In the genomic region with DNA sequence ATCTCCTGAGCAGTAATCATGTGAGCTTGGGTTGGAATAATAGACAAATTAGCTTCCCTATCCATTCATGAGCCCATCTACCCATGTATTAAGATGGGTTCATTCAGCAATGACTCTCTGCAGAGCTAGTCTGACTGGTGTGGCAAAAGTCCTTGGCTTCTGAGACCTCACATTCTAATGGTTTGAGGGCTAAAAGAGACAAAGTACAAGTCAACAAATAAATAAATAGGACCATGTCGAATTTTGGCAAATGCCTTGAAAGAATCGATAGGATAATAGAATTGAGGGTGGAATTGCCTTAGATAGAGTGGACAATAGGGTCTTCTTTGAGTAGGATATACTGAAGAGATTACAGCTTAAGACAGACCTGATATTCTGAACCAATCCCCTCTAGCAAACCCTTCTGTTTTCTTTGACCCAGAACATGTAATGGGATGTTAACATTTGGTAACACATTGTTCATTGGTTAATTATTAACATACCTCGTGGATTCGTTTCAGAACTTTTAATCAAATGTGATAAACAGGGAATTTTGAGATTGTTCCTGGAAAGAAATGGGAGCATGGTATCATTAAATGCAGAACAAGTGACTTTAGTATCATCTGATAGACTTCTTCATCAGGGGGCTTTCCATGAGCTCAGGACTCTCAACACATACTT, we compare ENCODE assay signal across 29 mouse cellular contexts.
"Had no signal": no experiment of that assay in that cellular context is flagged by ENCODE, and none has a peak within 500 bp of the region (broad histone marks: within the 10 kb centered on the region; RNA-seq: fewer than 3 reads in every experiment).

No protein-coding gene starts in this region.

- H3K27ac ChIP-seq: heart, adult 2 months; heart, embryonic 10.5 days; heart, embryonic 13.5 days; heart, embryonic 15.5 days; hindbrain, embryonic 10.5 days; hindbrain, embryonic 12.5 days; hindbrain, embryonic 13.5 days; hindbrain, embryonic 14.5 days; hindbrain, embryonic 15.5 days; hindbrain, postnatal 0 days; intestine, embryonic 15.5 days; kidney, embryonic 15.5 days; kidney, postnatal 0 days; layer of hippocampus, adult 2 months had no signal

- H3K27me3 ChIP-seq: heart, embryonic 12.5 days; heart, embryonic 13.5 days; heart, embryonic 15.5 days; hindbrain, embryonic 12.5 days; hindbrain, embryonic 13.5 days; hindbrain, embryonic 15.5 days; intestine, embryonic 15.5 days; kidney, embryonic 15.5 days had no signal

- H3K4me3 ChIP-seq: heart, adult 2 months; heart, embryonic 10.5 days; heart, embryonic 12.5 days; heart, embryonic 13.5 days; heart, embryonic 15.5 days; hindbrain, embryonic 10.5 days; hindbrain, embryonic 12.5 days; hindbrain, embryonic 13.5 days; hindbrain, embryonic 15.5 days; intestine, embryonic 15.5 days; kidney, embryonic 15.5 days; layer of hippocampus, adult 2 months had no signal

- H3K4me1 ChIP-seq: heart, embryonic 10.5 days; heart, embryonic 12.5 days; heart, embryonic 15.5 days; hindbrain, embryonic 10.5 days; hindbrain, embryonic 12.5 days; hindbrain, embryonic 13.5 days; hindbrain, embryonic 15.5 days; intestine, embryonic 15.5 days; kidney, embryonic 15.5 days had no signal

- H3K9ac ChIP-seq: heart, embryonic 12.5 days; heart, embryonic 13.5 days; heart, embryonic 15.5 days; hindbrain, embryonic 12.5 days; hindbrain, embryonic 13.5 days; hindbrain, embryonic 14.5 days; hindbrain, embryonic 15.5 days; intestine, embryonic 15.5 days; kidney, embryonic 15.5 days had no signal

- DNase-seq: heart, adult 2 months; heart, postnatal 10 days; heart, postnatal 14 days; heart, postnatal 36 days; heart, postnatal 4 days; kidney, adult 11 months; kidney, adult 18-20 months; kidney, adult 8-10 months; kidney, adult 9 months; kidney, postnatal 10 days; kidney, postnatal 14 days; kidney, postnatal 36 days; kidney, postnatal 4 days; layer of hippocampus, adult 9-11 months; layer of hippocampus, postnatal 36 days had no signal

- H3K36me3 ChIP-seq: heart, embryonic 10.5 days; heart, embryonic 15.5 days; hindbrain, embryonic 10.5 days; hindbrain, embryonic 12.5 days; hindbrain, embryonic 13.5 days; hindbrain, embryonic 15.5 days; intestine, embryonic 15.5 days; kidney, embryonic 15.5 days had no signal
